Mouse (Mus musculus) mouse embryonic stem cell (cell line): ENCODE results near the gene R3hdm2.

ENCODE experiments used
- in situ Hi-C, 2 experiments: fragments of 300-500 bp; cut with MboI; formaldehyde crosslinking; loops; 1 replicate in 1 of 2; 3 replicates in 1 of 2; pipeline ENCODE4 v1.14.3; 2019 to 2020; ENCODE audit warnings: low sequenced_read_pairs in 2 of 2, low pct_unique_long_range_greater_than_20kb in 1 of 2, mixed read lengths in 1 of 2; ENCODE audit not compliant: unreplicated experiment in 1 of 2

Gene R3hdm2

DNA sequence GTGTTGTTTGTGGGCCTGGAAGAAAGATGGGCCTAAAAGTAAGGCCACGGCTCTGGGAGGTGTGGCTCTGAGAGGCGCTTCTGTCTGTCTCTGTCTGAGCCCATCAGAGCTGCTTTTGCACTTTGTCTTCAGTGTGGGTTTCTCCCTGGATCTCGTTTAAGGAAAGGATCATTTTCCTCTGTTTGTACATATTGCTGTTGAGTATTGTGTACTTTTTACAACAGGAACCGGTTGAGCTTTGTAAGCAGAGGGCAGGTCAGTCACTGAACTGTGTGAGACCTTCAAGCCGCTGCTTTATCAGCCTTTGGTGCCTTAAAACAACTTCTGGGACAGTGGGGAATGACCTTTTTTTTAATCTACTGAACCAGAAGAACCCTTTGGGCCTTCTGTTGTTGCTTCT lies 32.0 kb downstream of the R3hdm2 start:
- in situ Hi-C loops, result no loop called here

DNA sequence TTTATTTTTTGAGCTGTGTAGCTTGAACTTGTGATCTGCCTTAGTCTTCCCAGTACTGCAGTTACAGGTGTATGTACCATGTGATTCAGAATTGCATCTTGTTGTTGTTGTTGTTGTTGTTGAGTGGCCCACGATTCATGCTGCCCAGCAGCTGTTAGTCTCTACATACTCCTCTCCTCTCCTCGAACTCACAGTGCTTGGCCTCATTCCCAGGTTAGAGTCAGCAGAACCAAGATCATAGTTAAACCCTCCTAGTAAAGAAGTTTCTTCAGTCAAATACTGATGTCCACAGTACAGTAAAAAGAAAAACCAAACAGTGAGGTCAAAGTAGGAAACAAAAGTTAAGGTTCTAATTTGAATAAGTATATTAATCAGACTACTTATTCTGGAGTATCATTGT lies 32.6 kb downstream of the R3hdm2 start:
- in situ Hi-C loops, result no loop called here

DNA sequence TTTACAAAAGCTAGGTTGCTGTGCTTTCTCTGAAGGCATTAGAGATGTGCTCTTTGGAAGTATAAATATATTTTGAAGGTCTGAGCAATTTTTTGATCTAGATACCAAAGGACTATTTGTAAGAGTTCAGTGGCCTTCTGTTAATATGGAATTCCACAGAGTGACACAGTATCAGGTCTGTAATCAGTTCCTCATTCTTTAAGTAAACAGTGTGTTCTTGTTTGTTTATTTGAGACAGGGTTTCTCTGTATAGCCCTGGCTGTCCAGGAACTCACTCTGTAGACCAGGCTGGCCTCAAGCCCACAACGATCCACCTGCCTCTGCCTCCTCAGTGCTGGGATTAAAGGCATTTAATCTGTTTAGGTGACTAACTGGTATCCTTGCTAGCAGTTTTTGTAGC lies 33.5 kb downstream of the R3hdm2 start:
- in situ Hi-C loops, result no loop called here

DNA sequence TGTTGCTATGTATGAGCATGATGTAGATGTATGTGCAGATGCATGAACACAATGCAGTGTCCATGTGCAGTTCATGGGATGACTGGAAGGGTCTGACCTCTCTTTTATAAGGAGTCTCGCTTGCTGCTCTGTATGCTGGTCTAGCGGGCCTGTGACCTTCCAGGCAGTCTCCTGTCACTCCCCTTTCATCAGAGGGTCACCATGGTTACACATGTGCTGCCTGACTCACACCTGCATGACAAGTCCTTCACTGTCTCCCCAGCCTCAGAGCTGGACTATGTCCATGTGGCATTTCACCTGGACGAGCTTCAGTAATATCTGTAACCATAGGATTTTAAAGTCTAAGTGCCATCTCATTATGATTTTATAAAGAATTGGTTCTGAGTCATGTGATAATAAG lies 34.0 kb downstream of the R3hdm2 start:
- in situ Hi-C loops, result no loop called here

DNA sequence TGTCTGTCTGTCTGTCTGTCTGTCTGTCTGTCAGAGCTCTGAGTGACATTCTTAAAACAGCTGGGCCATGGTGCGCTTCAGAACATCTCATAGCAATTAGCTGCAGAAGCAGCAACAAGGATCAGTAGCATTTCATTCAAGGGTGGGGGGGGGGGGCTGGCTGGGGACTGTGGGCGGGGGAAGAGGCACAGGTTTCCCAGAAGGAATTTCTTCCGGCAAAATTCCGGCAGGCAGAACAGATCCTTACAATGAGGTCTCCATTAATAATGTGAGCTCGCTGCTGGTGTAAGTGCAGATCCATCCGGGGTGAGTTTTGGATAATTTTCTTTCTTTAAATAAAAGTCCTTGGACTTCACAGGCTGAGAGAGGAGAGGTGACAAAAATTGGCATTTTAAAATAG lies 40.0 kb downstream of the R3hdm2 start:
- in situ Hi-C loops, result no loop called here

DNA sequence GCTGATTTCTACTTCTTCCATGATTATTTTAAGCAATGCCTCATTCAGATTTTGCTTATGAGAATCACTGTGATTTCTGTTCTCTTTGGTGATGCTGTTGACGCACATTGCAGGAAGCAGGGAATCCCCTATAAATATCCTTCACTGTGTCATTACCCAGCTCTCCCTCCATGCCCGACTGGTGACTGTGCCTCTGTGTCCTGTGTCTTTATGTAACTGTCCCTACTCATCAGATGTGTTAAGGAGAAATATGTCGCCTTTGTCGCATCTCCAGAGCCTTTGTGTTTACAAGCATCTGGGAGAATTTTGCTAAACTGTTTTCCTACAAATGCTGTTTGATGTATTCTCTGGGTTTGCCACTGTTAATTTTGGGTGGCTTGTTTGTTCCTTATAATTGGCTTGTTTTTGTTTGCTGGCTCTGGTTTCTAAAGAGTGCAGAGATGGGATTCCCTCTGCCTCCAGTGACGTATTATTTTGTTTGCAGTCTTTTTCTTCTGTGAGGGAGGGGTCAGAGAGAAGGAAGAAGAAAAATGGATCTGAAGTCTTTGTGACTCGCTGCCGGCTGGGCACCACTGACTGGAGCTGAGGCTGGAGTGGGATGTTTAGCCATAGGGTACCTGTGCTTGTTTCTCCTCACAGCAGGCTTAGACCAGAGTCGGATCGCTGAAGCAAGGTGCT lies 40.7 kb downstream of the R3hdm2 start:
- in situ Hi-C loops, result no loop called here

DNA sequence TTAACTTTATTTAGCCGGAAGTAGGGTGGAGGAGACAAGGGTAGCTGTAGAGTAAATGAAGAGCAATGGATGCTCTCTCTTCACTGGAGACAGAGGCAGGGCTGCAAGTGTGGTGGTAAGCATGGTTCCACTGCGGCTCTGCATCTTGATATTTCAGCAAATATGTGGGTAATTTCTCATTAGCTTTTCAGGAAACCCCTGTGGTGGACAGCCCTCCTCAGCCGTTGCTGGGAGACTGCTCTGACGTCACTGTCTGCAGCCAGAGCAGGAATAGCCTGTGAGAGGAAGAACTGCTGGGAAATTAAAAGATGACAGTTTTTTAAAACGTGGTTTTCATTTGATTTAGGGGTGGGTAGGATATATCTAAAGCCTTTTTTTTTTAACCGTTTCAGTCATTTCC lies 41.9 kb downstream of the R3hdm2 start:
- in situ Hi-C loops, result no loop called here

DNA sequence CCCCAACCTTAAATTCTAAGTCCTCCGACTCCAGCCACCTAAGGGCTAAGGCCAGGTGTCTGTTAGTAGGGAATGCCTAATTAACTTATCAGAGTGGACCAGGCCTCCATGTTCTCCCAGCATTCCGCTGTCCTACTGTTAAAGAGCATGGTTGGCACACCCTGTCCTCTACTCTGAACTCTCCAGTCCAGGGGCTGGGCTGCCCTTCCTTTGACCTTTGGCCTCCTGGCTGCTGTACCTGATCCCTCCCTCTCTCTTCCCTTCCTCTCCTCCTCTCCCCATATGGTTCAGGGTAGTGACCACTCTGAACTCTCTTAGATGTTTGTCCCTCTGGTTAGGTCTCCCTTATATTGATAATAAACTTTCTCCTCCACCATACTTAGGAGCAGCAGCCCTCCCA lies 45.7 kb downstream of the R3hdm2 start:
- in situ Hi-C loops, result no loop called here

DNA sequence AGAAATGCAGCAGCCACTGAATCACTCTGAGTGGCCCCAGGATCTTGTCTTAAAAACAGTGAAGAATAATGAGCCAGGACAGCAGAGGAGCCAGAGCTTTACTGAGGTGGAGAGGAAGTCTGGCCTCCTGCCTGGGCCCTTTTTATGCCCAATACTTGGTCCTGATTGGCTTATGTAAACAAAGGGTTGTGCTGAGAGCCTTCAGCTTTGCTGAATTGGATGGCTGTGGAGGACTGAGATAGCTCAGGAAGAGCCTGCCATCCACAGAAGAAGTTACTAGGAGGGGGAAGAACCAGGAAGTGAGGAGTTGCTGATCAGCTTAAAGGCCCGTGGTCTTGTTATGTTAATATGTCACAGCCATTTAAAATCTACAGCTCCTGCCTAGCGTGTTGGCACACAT lies 46.5 kb downstream of the R3hdm2 start:
- in situ Hi-C loops, result no loop called here

DNA sequence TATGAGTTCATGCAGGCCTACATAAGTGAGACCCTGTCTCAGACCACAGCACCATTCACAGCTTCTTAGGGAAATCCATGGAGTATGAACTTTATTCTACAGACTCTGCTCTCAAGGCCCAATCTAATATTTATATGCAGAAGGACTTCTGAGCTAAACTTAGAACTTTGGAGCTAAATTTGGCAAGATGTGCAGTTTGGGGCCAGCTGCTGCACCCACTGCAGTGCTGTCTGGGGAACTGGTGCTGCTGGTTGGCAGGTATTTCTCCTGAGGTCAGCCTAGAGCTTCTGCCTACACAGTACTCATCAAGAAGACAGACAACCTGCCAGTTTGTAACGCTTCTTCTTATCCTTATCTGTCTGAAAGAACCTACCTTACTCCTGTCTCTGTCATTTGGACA lies 47.0 kb downstream of the R3hdm2 start:
- in situ Hi-C loops, result no loop called here

DNA sequence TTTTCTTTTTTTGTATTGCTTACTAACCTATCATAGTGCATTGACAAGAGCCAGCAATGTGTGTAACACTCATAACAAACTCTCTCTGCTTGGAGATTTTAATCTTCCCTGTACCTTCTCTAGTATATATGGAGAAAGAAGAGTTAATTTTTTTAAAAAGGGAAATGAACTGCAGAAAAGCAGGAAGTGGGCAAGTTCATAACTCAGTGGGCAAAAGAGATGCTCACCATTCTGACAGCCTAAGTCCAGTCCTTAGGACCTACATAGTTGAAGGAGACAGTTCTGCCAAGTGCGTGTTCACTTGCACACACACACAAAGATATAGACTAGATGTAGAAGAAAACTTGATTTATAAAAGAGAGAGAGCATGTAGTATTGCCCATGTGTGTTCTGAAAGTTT lies 47.9 kb downstream of the R3hdm2 start:
- in situ Hi-C loops, result no loop called here

DNA sequence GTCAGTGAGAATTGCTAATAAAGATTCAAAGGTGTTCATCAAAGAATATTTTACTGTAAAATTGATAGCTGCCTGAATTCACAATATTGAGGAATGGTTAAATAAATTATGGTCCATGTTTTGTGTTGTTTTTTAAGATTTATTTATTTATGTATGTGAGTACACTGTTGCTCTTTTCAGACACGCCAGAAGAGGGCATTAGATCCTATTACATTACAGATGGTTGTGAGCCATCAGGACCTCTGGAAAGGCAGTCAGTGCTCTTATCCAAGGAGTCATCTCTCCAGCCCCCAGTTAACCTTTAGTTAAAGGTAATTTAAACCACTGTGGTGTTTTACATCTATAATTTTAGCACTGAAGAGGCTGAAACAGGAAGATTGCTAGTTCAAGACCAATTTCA lies 49.4 kb downstream of the R3hdm2 start:
- in situ Hi-C loops, result no loop called here

DNA sequence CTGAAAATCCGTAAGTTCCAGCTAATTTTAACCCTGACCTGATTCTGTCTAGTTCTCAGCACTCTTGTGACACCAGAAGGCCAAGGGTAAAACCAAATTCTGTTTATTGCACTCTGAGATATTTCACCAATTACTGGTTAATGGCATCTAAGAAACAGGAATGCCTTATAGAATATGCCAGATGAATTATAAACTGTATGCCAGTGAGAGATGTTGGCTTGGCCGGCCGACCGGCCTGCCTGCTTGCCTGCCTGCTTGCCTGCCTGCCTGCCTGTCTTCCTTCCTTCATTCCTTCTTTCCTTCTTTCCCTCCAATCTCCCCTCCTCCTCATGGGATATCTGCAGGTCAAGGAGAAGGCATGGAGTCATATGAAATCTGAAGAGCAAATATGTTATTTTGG lies 52.3 kb downstream of the R3hdm2 start:
- in situ Hi-C loops, result no loop called here

DNA sequence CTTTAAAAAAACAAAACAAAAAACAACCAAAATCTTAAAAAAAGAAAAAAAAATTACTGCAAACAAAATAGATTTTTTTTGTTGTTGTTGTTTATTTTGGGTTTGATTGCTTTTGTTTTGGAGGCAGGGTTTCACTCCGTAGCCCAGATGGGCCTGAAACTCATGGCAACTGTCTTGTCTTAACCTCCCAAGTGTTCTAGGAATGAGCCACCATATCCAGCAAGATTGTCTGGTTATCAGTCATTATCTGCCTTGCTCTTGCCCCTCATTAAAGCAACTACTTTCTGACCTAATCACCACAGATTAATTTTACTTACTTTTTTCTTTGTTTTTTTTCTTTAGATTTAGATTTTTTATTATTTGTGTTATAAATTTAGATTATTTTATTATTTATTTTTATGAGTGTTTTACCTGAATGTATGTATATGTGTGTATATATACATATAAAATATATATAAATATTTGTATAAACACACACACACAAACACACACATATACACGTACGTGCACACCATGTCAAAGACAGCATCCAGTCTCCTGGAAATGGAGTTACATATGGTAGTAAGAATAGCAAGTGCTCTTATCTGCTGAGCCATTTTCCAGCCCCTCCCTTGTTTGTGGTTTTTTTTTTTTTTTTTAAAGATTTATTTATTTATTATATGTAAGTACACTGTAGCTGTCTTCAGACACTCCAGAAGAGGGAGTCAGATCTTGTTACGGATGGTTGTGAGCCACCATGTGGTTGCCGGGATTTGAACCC lies 57.4 kb downstream of the R3hdm2 start:
- in situ Hi-C loops, result no loop called here

DNA sequence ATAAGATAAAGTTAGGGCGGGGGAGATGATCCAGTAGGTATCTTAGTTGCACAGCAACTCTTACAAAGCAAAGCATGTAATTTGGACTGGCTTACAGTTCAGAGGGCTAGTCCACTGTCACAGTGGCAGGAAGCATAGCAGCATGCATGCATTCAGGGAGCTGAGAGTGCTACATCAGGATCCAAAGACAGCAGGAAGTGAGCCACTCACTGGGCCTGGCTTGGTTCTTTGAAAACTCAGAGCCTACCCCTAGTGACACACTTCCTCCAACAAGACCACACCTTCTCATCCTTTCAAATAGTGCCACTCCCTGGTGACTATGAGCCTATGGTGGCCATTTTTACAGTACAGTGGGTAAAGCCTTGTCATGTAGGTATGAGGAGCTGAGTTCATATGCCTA lies 73.6 kb downstream of the R3hdm2 start:
- in situ Hi-C loops, result no loop called here

DNA sequence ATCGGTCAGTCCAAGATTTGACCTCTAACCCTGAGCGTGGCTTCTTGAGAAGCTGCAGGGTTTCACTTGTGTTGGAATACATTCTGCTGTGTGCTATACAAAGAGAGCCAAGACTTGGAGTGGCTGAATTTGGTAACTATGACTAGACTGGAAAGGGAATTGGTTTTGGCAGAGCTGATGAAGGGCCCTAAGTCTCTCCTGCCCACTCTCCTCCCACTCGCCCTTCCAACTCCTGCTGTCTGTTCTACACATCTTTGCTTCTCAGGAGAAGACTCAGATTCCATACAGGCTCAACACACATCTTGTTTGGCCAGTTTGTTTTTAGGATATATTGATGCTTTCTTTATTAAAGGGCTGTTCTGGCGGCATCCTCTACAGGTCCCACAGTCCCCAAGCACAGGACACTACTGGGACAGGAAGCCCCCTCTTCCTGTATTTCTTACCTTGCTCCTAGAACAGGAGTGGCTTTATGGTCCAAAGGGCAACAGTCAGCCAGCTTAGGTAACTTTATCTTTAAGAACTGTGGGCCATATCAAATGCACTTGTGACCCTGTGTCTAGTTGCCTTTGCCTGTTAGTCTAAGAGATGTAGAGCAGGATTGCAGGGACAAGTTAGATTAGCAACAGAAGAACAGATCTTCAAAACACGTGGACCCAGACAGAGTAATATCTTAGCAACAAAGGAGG lies 82.4 kb downstream of the R3hdm2 start:
- in situ Hi-C loops, result no loop called here

DNA sequence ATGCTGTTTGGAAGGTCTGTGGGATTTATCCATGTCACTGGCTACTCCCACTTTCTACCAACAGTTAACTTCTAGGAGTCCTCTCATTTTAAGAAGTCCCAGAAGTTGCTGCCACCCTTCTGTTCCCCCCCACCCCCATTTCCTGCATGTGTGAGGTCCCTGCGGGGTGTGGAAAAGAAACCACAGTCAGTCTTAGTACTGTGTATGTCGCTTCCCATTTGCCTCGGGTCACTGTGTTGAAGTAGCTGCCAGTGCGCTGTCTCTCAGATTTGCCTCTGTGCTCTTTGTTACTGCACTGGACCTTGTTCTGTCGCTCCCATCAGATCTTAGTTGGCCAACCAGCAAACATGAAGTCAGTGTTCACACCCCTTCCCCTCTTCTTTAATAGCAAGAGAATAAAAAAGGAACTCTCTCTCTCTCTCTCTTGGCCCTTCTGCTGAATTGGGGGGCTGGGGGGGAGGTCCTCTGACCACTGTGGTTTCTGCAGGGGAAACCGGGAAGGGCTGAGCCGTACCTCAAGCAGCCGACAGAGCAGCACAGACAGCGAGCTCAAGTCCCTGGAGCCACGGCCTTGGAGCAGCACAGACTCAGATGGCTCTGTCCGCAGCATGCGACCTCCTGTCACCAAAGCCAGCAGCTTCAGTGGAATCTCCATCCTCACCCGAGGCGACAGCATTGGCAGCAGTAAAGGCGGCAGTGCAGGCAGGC lies 91.3 kb downstream of the R3hdm2 start:
- in situ Hi-C loops, result no loop called here

DNA sequence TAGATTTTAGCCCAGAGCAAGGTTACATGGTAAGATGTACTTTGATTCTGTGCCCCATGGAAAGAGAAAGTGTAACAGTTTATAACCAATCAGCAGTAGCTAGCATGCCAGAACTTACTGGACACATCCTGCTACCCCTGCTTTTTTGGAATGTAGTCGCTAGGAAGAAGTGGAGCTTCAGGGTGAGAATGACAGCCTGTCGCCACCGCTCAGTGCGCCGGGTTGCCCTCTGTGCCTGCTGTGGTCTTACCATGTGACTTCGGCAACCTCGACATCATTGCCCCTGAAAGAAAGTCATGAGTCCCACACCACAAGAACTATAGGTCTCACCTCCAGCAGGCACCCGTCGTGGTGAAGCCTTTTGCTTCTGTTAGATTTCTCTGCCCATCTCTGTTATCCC lies 92.6 kb downstream of the R3hdm2 start:
- in situ Hi-C loops, result no loop called here

DNA sequence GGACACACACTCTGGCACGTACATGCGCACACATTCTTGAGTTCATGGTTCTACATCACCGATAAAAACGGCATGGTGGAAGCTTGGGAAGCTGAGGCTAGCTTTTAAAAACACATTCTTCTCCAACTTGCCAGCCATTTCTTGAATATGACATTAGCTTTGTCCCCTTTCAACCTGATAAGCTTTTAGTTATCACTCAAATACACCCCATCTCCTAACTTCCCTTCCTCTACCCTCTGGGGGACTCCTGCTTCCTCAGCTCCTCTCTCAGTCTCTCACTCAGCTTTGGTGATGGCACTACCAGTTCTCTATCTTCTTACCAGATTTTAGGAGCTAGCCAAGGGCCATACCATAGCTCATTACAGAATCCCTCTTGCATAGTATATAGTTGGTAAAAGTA lies 95.0 kb downstream of the R3hdm2 start:
- in situ Hi-C loops, result no loop called here
